Mouse (Mus musculus): ENCODE results near the gene Ddx31.
A peak's percentile ranks its signal among the peaks of the same experiment; 100 is the strongest.

Ddx31 gene

DNA sequence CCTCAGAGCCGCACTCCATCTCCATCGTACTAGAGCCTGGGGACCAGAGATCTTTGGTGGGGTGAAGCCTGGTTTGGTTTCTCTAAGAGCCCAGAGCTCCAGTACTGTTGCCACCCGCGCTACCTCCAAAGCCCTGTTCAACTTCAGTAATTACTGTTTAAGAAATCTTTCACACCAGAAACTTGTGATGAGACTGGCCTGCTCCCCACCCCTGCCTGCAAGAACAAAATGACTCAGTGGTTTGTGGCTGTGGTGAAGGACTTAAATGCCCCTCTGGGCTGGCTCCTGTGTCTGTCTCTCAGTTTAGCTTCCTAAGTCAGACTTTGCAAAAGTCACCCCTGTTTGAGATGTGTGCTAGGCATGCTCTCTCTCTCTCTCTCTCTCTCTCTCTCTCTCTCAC lies 72.8 kb downstream of the Ddx31 start:
- no peak for DNase-seq

DNA sequence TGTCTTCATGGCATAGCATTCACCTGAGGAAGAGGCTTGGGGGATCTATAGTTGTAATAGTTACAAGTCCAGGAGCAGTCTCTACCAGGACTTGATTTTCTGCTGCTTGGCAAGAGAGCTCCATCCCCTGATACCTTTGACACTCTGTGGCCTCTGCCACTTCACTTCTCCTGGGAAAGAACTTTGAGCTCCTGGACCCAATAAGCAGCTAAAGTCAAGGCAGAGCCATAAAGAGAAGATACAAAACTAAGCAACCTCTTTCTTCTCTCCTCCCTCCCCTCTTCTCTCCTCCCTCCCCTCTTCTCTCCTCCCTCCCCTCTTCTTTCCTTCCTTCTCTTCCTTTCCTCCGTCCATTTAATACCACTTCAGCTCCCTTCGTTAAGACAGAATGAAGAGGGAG lies 73.9 kb downstream of the Ddx31 start:
- DNase-seq, result no peak

DNA sequence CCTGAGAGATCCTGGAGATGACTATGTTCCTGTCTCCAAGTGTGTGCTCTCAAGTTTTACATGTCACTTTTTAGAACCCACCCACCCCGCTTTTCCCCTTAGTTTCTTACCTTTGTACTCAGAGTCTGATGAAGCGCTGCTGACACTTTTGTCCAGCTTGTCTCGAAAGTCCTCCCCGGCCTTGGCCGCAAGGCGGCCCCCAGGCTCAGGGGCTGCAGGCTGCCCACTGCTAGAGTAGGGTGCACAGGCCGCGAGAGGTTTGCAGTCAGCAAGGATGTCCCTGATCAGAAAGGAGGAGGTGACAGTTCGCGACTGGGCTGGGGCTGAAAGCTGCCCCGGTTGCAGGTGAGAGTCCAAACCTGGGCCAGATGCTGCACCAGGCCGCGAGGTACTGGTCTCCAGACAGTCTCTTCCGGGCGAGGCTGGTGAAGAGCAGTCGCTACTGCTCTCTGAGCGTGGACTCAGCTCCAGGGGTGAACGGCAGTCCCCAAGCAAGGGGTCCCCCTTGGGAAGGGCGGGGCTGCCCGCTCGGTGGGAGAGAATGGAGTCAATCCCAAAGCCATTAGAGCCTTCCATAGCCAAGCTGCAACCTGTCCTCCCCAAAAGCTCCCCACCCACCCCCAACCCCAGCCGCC lies 75.0 kb downstream of the Ddx31 start:
- DNase-seq, result no peak

DNA sequence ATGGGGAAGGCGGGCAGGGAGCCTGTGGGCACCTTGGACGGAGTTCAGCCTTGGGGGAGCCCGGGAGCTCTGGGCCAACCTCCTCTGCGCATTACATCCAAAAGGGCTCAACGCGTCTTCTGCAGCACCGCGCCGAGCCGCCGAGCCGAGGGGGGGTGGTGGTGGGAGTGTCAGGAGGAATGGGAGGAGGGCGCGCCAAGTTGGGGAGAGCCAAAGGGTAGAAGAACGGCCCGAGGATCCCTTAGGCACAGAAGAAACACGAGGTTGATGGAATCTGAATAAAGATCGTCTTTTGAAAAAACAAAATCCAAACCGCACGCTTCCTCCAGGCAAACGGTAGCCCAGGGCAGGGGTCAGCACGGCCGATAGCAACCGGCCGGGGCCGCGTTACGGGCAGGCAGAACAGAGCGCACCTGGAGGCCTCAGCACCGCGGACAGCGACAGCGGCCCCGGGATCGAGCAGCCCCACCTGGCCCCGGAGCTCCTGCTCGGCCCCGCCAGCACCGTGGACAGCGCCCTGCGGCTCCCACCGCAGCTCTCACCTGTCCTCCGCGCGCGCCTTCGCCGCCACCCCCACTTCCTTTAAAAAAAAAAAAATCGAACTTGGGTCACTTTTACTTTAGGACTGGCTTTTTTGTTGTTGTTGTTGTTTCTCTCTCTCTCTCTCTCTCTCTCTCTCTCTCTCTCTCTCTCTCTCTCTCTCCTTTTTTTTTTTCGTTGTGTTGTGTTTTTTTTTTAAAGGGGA lies 75.7 kb downstream of the Ddx31 start:
- DNase-seq, result no peak

DNA sequence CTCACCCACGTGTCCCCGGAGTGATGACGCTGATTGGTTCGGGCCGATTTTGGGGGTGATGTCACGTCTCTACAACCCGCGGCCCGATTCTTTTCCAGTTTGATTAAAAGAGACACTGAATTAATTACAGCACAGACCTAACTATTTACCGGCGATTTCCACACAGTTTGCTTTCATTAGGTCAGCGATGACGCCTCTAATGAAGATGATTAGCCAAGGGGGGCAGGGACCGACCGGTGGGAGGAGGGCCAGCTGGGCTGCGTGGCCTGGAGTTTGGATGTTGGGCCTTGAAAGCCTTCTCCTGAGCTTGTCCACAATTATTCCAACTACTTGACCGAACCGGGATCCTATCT lies 76.3 kb downstream of the Ddx31 start, which contains the start of gene Barhl1:
Gene Barhl1 (minus strand): TSS at position 156 of the 353 bp plus-strand sequence.
- DNase-seq, result no peak

DNA sequence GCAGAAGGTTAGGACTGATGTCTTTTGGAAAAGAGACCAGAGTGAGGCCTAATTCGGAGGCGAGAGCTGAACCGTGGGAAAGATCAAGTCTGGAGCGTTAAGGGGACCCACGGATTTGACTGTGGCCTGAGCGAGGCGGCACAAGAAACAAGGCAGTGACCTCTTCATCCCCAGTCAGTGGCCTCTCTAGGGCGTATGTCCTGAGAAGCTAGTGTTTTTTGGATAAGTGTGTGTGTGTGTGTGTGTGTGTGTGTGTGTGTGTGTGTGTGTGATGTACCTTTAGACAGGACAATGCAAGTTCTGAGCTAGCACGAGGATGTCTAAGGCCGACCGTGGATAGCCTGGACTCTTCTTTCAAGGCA lies 76.9 kb downstream of the Ddx31 start:
- DNase-seq, result no peak

DNA sequence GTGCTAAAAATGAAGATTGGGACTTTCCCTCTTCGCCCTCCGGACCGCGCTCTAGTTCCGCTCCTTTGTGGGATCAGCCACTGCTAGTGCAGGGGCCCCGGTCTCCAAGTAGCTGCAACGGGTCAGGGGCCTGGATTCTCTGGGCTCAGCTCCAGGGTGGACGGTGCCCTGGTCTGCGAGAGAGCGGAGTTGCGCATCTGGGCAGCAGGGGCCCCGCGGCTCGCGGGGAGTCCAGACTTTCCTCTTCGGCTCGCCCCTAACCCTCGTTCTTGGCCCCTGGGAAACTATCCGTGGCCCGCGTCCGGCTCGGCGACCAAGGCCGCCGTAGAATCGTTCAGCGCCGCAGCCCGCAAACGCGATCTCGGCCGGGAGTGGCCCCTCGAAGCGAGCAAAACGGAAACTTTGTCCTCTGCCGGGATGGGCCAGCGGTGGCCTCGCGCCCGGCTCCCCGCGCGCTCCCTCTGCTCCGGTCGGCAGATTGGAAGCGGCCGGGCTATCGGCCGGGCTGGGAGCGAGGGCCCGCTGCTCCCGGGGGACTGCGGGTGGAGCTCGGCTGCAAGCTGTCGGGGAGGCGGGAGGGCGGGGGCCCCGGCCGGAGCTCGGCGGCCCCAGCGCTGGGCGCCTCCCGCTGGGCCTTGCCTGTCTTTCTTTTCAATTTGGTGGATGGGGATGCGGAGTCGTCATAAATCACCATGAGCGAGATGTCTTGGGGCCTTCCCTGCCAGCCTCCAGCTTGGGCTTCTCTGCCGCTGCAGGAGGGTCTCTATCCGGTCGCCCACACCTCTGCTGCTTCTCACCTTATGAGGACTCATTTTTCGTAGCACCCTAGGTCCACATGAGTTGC lies 77.5 kb downstream of the Ddx31 start:
- DNase-seq, result no peak

DNA sequence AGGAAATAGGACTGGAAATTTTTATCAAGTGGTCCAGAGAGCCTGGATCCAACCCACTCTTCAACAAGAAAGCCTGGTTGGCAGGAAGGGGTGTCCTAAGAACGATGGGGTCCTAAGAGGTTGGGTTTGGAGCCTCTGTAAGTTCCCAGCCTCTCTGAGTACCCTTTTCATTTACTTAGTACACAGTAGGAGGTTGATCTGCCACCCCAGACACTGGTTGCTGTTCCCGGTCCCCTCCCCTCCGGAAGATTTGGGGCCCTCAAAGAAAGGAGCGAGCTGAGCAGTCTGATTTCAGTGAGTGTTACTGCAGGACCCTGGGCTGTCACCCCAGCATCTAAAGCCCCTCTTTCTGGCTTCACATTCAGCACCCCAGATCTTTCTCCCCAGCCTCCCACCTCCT lies 78.8 kb downstream of the Ddx31 start:
- DNase-seq, result no peak

DNA sequence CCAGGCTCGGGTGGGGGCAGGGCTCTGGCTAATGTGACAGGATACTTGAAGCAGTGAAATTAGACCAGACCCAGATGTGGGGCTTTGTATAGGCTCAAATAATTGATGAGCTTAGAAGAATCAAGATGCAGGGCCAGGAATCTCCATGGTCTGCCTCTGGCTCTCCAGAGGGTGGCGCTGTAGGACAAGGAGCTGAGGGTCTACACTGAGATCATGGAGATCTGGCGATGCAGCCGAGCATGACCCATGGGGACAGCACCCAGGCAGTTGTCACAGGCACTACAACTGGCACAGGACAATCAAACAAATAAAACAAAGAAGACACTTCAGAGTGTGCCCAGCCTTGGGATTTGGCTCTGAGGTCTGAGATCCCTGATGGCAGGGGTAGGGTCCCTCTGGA lies 83.7 kb downstream of the Ddx31 start:
- peak; percentile 92 for DNase-seq

DNA sequence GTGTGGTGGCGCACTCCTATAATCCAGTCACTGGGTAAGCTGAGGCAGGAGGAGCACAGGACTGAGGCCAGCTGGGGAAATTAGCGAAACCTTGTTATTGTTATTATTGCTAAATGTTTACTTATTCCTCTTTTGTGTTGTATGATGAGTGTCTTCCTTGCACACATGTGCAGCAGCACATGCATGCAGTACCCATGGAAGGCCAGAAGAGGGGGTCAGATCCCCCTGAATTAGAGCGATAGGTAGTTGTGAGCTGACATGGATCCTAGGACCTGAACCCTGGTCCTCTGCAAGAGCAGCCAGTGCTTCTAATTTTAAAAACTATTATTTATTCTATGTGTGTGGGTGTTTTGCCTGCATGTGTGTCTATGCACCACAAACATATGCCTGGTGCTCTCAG lies 90.4 kb downstream of the Ddx31 start:
- no peak for DNase-seq

DNA sequence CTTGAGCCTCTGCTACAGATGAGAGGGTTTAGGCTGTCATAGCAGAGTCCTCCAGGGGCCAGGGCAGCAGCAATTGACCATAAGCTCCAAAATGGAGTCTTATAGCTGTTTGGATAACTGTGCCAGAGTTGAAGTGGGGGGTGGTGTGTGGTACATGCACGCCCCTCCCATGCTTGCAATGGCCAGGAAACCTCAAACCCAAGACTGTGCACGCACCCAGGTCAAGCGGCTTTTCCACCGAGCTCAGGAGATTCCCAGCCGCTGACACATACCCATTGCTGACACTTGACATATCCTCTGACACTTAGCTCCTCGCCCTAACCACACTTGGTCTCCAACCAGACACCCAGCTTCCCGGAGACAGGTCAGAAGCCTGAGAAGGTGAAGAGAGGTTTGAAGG lies 98.8 kb downstream of the Ddx31 start:
- no peak for DNase-seq

DNA sequence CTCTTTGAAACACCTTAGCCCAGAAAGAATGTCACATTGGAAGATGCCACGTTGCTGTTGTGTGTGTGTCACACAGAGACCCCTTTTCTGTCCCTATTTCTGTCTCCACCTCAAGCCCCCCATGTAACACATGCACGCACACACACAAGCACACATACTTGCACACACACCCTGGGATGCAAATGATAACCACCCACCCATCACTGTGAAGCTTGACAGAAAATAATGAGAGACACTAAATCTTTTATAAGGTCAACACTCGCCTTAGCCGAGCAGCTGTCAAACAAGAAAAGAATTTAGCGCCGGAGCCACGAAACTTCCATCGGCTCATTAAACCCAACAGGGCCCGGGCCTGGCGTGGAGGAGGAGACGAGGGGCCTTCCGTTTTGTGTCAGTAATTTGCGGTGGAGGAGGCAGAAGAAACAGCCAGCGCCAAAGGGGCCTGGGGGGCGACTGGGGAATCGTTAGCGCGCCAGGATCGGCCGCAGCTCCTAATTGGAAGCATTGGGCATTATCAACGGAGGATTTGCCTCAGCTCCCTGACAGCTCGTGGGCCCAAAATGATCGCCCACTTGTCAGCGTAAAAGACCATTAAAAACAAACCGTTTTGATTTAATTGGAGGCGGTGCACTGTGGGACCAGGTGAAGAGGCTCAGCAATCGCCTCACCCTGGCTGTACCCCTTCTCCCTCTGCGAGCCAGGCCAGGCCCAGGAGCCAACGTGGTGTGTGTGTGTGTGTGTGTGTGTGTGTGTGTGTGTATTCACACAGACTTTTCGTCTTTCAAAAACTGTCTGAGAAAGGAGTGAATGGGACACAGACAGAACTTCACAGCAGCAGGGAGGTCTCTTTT lies 103.7 kb downstream of the Ddx31 start:
- DNase-seq, result no peak

DNA sequence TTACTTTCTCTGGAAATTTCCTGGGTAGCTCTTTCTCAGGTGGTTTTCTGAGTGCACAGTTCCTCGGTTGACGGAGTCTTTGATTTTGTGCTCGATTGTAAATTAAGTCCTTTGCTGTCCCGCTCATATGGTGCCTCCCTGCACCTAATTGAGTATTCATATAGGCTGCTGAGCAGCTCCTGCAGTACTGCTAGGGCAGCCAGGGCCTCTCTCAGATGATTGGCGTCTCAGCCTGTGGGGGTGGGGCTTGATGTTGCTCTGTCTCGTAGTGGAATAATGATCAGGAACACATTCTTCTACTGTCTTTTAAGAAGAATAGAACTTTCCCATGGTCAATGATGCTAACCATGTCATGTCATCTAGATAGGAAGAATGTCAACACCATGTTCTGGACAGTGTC lies 105.2 kb downstream of the Ddx31 start:
- no peak for DNase-seq

DNA sequence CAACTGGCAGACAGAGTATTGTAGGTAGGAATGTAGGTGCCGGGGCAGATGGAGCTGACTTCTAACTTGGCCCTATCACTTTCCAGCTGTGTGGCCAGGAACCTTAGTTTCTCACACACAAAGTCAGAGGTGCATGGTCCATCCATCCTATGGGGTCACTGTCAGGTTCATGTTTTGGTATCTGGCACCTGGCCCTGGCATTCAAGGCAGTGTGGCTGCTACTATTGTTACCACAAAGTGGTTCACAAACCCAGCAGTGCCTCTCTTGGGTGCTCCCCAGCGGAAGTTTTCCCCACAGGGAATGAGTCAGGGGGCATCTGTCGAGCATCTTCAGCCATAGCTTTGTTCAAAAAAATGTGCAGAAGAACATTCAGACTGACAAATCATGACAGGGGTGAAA lies 106.1 kb downstream of the Ddx31 start:
- no peak for DNase-seq

DNA sequence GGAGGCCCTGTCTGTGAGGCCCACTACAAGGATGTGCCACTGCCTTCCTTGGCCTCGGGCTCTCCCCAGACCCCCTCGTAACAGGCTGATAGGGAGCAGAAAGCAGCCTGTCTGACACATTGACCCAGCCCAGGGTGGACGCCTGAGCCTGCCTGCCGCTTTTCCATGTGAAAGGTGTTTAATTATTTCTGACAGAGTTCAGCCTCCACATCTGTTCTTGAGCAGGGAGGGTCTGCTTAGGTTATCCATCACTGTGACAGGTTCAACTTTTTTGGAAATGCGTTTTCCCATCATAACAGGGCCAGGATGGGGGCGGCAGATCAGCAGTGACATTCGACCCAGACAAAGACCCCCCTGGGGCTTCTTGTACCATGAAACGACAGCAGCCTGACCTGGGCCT lies 112.8 kb downstream of the Ddx31 start:
- no peak for DNase-seq

DNA sequence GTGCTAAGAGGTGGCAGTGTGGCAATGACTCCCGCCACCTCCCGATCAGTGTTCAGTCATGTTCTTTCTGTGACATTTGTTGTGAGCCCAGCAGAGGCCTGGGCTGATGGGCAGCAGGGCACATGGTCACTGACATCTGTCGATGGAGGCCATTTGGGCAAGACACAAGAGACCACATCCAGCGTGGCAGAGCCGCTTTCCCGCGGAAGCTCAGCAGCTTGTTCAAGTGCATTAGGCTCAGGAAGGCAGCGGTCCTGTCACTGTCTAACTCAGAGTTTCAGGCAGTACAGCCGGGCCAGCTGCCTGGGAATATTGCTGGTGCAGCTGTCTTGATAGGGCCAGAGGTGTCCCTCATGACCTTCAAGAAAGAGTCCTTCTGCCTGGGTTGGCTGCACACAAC lies 114.4 kb downstream of the Ddx31 start:
- DNase-seq, result no peak
